Mouse (Mus musculus): ENCODE measurements at regions not wholly inside any gene's neighbourhood (a gene's known extent, or its start where the extent isn't known, plus 50 kb on each side); places are given as distances from the start of the nearest gene placed in this dataset.

- ATAC-seq (ENCODE audit: insufficient number of reproducible peaks, low FRiP score, low TSS enrichment, low read depth) (no peak), DNase-seq (ENCODE audit: low spot score) (no peak)
- Histone ChIP-seq H3K36me3 (ENCODE audit: control insufficient read depth, insufficient read depth, low read length) (no peaks in the 10 kb centered on the region), H3K9me3 (ENCODE audit: control insufficient read depth, low read length) (no peaks in the 10 kb centered on the region), H3K4me3 (ENCODE audit: low read depth, low read length) (no peak overlapping the region), H3K27ac (replicated peaks; ENCODE audit: low read depth, low read length) (no peak overlapping the region), H3K27me3 (ENCODE audit: control insufficient read depth, insufficient read depth, low read length) (peaks cover 23% of the 10 kb centered on the region), H3K9ac (ENCODE audit: low read length) (no peak overlapping the region), H3K4me2 (ENCODE audit: low read depth, severe bottlenecking) (no peak overlapping the region), H3K4me1 (ENCODE audit: control insufficient read depth, insufficient read depth, low read length) (peaks cover 31% of the 10 kb centered on the region)
- WGBS, result 54% methylated on average over 14 of the region's 14 CpGs
Measured at GRCm38 (mm10) chr17:83128843-83129544, 86.1 kb upstream of the Pkdcc start.

GRCm38 (mm10) chr17:83129658-83130057 lies 85.4 kb upstream of the Pkdcc start:
- Histone ChIP-seq H3K27me3 (ENCODE audit: control insufficient read depth, insufficient read depth, low read length) (peaks cover 21% of the 10 kb centered on the region), H3K4me2 (ENCODE audit: low read depth, severe bottlenecking) (no peak overlapping the region), H3K9ac (ENCODE audit: low read length) (no peak overlapping the region), H3K27ac (replicated peaks; ENCODE audit: low read depth, low read length) (no peak overlapping the region), H3K36me3 (ENCODE audit: control insufficient read depth, insufficient read depth, low read length) (no peaks in the 10 kb centered on the region), H3K4me3 (ENCODE audit: low read depth, low read length) (no peak overlapping the region), H3K4me1 (ENCODE audit: control insufficient read depth, insufficient read depth, low read length) (peaks cover 27% of the 10 kb centered on the region), H3K9me3 (ENCODE audit: control insufficient read depth, low read length) (no peaks in the 10 kb centered on the region)
- no peak for DNase-seq (ENCODE audit: low spot score)
- ATAC-seq (ENCODE audit: insufficient number of reproducible peaks, low FRiP score, low TSS enrichment, low read depth), result no peak
- 79% methylated on average over 7 of the region's 7 CpGs for WGBS

GRCm38 (mm10) chr17:83133201-83133600 lies 81.9 kb upstream of the Pkdcc start:
- no peak for ATAC-seq (ENCODE audit: insufficient number of reproducible peaks, low FRiP score, low TSS enrichment, low read depth)
- Histone ChIP-seq H3K9me3 (ENCODE audit: control insufficient read depth, low read length) (no peaks in the 10 kb centered on the region), H3K27me3 (ENCODE audit: control insufficient read depth, insufficient read depth, low read length) (peaks cover 22% of the 10 kb centered on the region), H3K4me2 (ENCODE audit: low read depth, severe bottlenecking) (no peak overlapping the region), H3K9ac (ENCODE audit: low read length) (no peak overlapping the region), H3K36me3 (ENCODE audit: control insufficient read depth, insufficient read depth, low read length) (no peaks in the 10 kb centered on the region), H3K4me3 (ENCODE audit: low read depth, low read length) (no peak overlapping the region), H3K27ac (replicated peaks; ENCODE audit: low read depth, low read length) (0 out of 2 replicates have a peak overlapping the region, but pooled peaks have one; percentile 5), H3K4me1 (ENCODE audit: control insufficient read depth, insufficient read depth, low read length) (peaks cover 20% of the 10 kb centered on the region)
- 60% methylated on average over 9 of the region's 9 CpGs for whole genome bisulfite sequencing
- DNase-seq (ENCODE audit: low spot score), result no peak

GRCm38 (mm10) chr17:83135441-83136120 lies 79.5 kb upstream of the Pkdcc start:
- no peak overlapping the region for H3K4me2 ChIP-seq (ENCODE audit: low read depth, severe bottlenecking)
- H3K4me1 ChIP-seq (ENCODE audit: control insufficient read depth, insufficient read depth, low read length), result peaks cover 25% of the 10 kb centered on the region
- ATAC-seq (ENCODE audit: insufficient number of reproducible peaks, low FRiP score, low TSS enrichment, low read depth) (no peak), DNase-seq (ENCODE audit: low spot score) (peak; percentile 61)
- no peak overlapping the region for H3K27ac ChIP-seq (replicated peaks; ENCODE audit: low read depth, low read length)
- no peaks in the 10 kb centered on the region for H3K9me3 ChIP-seq (ENCODE audit: control insufficient read depth, low read length)
- no peaks in the 10 kb centered on the region for H3K36me3 ChIP-seq (ENCODE audit: control insufficient read depth, insufficient read depth, low read length)
- no peak overlapping the region for H3K4me3 ChIP-seq (ENCODE audit: low read depth, low read length)
- WGBS, result 30% methylated on average over 6 of the region's 6 CpGs
- H3K27me3 ChIP-seq (ENCODE audit: control insufficient read depth, insufficient read depth, low read length), result peaks cover 15% of the 10 kb centered on the region; the same call in 1 of the 2 replicates
- H3K9ac ChIP-seq (ENCODE audit: low read length), result no peak overlapping the region

- Histone ChIP-seq H3K4me2 (ENCODE audit: low read depth, severe bottlenecking) (no peak overlapping the region), H3K4me3 (ENCODE audit: low read depth, low read length) (no peak overlapping the region), H3K9me3 (ENCODE audit: control insufficient read depth, low read length) (no peaks in the 10 kb centered on the region), H3K27ac (replicated peaks; ENCODE audit: low read depth, low read length) (no peak overlapping the region), H3K36me3 (ENCODE audit: control insufficient read depth, insufficient read depth, low read length) (no peaks in the 10 kb centered on the region), H3K4me1 (ENCODE audit: control insufficient read depth, insufficient read depth, low read length) (peaks cover 25% of the 10 kb centered on the region), H3K27me3 (ENCODE audit: control insufficient read depth, insufficient read depth, low read length) (peaks cover 12% of the 10 kb centered on the region; the same call in 1 of the 2 replicates), H3K9ac (ENCODE audit: low read length) (no peak overlapping the region)
- WGBS, result 45% methylated on average over 5 of the region's 5 CpGs
- DNase-seq (ENCODE audit: low spot score) (no peak), ATAC-seq (ENCODE audit: insufficient number of reproducible peaks, low FRiP score, low TSS enrichment, low read depth) (no peak)
Measured at GRCm38 (mm10) chr17:83136267-83136666, 78.8 kb upstream of the Pkdcc start.

GRCm38 (mm10) chr17:83137720-83138119 lies 77.4 kb upstream of the Pkdcc start:
- H3K4me2 ChIP-seq (ENCODE audit: low read depth, severe bottlenecking), result no peak overlapping the region
- no peak for ATAC-seq (ENCODE audit: insufficient number of reproducible peaks, low FRiP score, low TSS enrichment, low read depth)
- no peaks in the 10 kb centered on the region for H3K36me3 ChIP-seq (ENCODE audit: control insufficient read depth, insufficient read depth, low read length)
- H3K27ac ChIP-seq (replicated peaks; ENCODE audit: low read depth, low read length), result no peak overlapping the region
- peaks cover 24% of the 10 kb centered on the region for H3K4me1 ChIP-seq (ENCODE audit: control insufficient read depth, insufficient read depth, low read length)
- H3K9ac ChIP-seq (ENCODE audit: low read length), result no peak overlapping the region
- no peak for DNase-seq (ENCODE audit: low spot score)
- no peaks in the 10 kb centered on the region for H3K9me3 ChIP-seq (ENCODE audit: control insufficient read depth, low read length)
- peaks cover 12% of the 10 kb centered on the region; the same call in 1 of the 2 replicates for H3K27me3 ChIP-seq (ENCODE audit: control insufficient read depth, insufficient read depth, low read length)
- H3K4me3 ChIP-seq (ENCODE audit: low read depth, low read length), result no peak overlapping the region
- 85% methylated on average over 7 of the region's 7 CpGs for WGBS

GRCm38 (mm10) chr17:83138493-83139417 lies 76.3 kb upstream of the Pkdcc start:
- peaks cover 11% of the 10 kb centered on the region; the same call in 1 of the 2 replicates for H3K27me3 ChIP-seq (ENCODE audit: control insufficient read depth, insufficient read depth, low read length)
- H3K4me1 ChIP-seq (ENCODE audit: control insufficient read depth, insufficient read depth, low read length), result peaks cover 20% of the 10 kb centered on the region
- H3K27ac ChIP-seq (replicated peaks; ENCODE audit: low read depth, low read length), result peak overlapping the region; percentile 45; the same call in 1 of the 2 replicates
- WGBS, result 11% methylated on average over 11 of the region's 11 CpGs
- no peaks in the 10 kb centered on the region for H3K36me3 ChIP-seq (ENCODE audit: control insufficient read depth, insufficient read depth, low read length)
- H3K4me3 ChIP-seq (ENCODE audit: low read depth, low read length), result no peak overlapping the region
- H3K9me3 ChIP-seq (ENCODE audit: control insufficient read depth, low read length), result no peaks in the 10 kb centered on the region
- DNase-seq (ENCODE audit: low spot score), result peak; percentile 73
- H3K4me2 ChIP-seq (ENCODE audit: low read depth, severe bottlenecking), result no peak overlapping the region
- no peak overlapping the region for H3K9ac ChIP-seq (ENCODE audit: low read length)
- ATAC-seq (ENCODE audit: insufficient number of reproducible peaks, low FRiP score, low TSS enrichment, low read depth), result peak; percentile 85

- 70% methylated on average over 15 of the region's 15 CpGs for WGBS
- peak; percentile 62; the same call in 1 of the 2 replicates for ATAC-seq (ENCODE audit: insufficient number of reproducible peaks, low FRiP score, low TSS enrichment, low read depth)
- H3K4me3 ChIP-seq (ENCODE audit: low read depth, low read length), result no peak overlapping the region
- DNase-seq (ENCODE audit: low spot score), result no peak
- H3K9me3 ChIP-seq (ENCODE audit: control insufficient read depth, low read length), result no peaks in the 10 kb centered on the region
- no peak overlapping the region for H3K9ac ChIP-seq (ENCODE audit: low read length)
- no peak overlapping the region for H3K4me2 ChIP-seq (ENCODE audit: low read depth, severe bottlenecking)
- H3K4me1 ChIP-seq (ENCODE audit: control insufficient read depth, insufficient read depth, low read length), result peaks cover 14% of the 10 kb centered on the region; the same call in 1 of the 2 replicates
- peak overlapping the region; percentile 75; the same call in 1 of the 2 replicates for H3K27ac ChIP-seq (replicated peaks; ENCODE audit: low read depth, low read length)
- H3K27me3 ChIP-seq (ENCODE audit: control insufficient read depth, insufficient read depth, low read length), result peaks cover 2% of the 10 kb centered on the region; the same call in 1 of the 2 replicates
- no peaks in the 10 kb centered on the region for H3K36me3 ChIP-seq (ENCODE audit: control insufficient read depth, insufficient read depth, low read length)
Measured at GRCm38 (mm10) chr17:83148371-83148929, 66.6 kb upstream of the Pkdcc start.
